Mouse (Mus musculus) stomach, embryonic 16.5 days (tissue): ENCODE data around the gene Cdkl1. TPM values are rescaled to one million over a fixed set of nuclear protein-coding genes. Genes with fewer than 3 reads are reported as not detected.

Experiments used
- ATAC-seq: fragments of 200-750 bp; cut with Nextera tagmentation; 2 replicates; pipeline ENCODE4 v1.8.0; 2017; ENCODE audit warnings: moderate number of reproducible peaks, moderate TSS enrichment; ENCODE audit not compliant: insufficient read depth, low FRiP score
- H3K27ac ChIP-seq: fragments of 300-500 bp; sonication (generic); 2 replicates; pipeline ENCODE4 v1.5.1; 2014; ENCODE audit warnings: low read length
- H3K27me3 ChIP-seq: fragments of 300-500 bp; sonication (generic); 2 replicates; pipeline ENCODE4 v1.6.1; 2014; ENCODE audit warnings: low read length, control low read depth, mixed read lengths; ENCODE audit not compliant: control insufficient read depth, insufficient read depth
- H3K36me3 ChIP-seq: fragments of 300-500 bp; sonication (generic); 2 replicates; pipeline ENCODE4 v1.6.1; 2014; ENCODE audit warnings: low read length; ENCODE audit not compliant: control insufficient read depth, insufficient read depth
- H3K4me1 ChIP-seq: fragments of 300-500 bp; sonication (generic); 2 replicates; pipeline ENCODE4 v1.6.1; 2014; ENCODE audit warnings: low read length, control low read depth, mixed read lengths; ENCODE audit not compliant: control insufficient read depth, insufficient read depth
- H3K4me2 ChIP-seq: fragments of 300-500 bp; sonication (generic); 2 replicates; pipeline ENCODE4 v1.6.1; 2014; ENCODE audit warnings: low read depth, low read length, mixed read lengths
- H3K4me3 ChIP-seq: fragments of 300-500 bp; sonication (generic); replicated peaks from 2 replicates; pipeline ENCODE4 v1.5.1; 2014; ENCODE audit warnings: mild to moderate bottlenecking, low read length
- H3K9ac ChIP-seq: fragments of 300-500 bp; sonication (generic); 2 replicates; pipeline ENCODE4 v1.6.1; 2014; ENCODE audit warnings: low read length
- H3K9me3 ChIP-seq: fragments of 300-500 bp; sonication (generic); replicated peaks from 2 replicates; pipeline ENCODE4 v1.6.1; 2016; ENCODE audit warnings: low read length, control low read depth; ENCODE audit not compliant: control insufficient read depth
- WGBS: fragments of 180-500 bp; shearing (Covaris S2); extraction: QIAGEN DNeasy Blood & Tissue Kit; methylation state at CpG from one replicate; pipeline ENCODE4 v1.1.7; 2014; 5-methylcytosine and 5-hydroxymethylcytosine counted together
- polyA plus RNA-seq: library from polyadenylated mRNA; unstranded; fragments of >200 nt; fragmentation: Nextera tagmentation; extraction: Ambion mirVana; gene quantifications from 2 replicates; pipeline ENCODE4 v1.2.1, GENCODE M21; 2015

Gene Cdkl1
- polyA plus RNA-seq, 1 experiment from 2014 or later: 2.6 TPM

- H3K27ac ChIP-seq: no peak overlapping the region
- 65% methylated on average over 3 of the region's 3 CpGs for WGBS
- no peaks in the 10 kb centered on the region for H3K36me3 ChIP-seq
- no peak for ATAC-seq
- no peaks in the 10 kb centered on the region for H3K4me1 ChIP-seq
- no peaks in the 10 kb centered on the region for H3K9me3 ChIP-seq
- H3K9ac ChIP-seq: no peak overlapping the region
- H3K4me3 ChIP-seq: no peak overlapping the region
- H3K27me3 ChIP-seq: no peaks in the 10 kb centered on the region
- H3K4me2 ChIP-seq: no peak overlapping the region
Measured at GRCm38 (mm10) chr12:69733923-69734322, 57.1 kb downstream of the Cdkl1 start.

- H3K4me3 ChIP-seq: no peak overlapping the region
- no peaks in the 10 kb centered on the region for H3K4me1 ChIP-seq
- no peaks in the 10 kb centered on the region for H3K36me3 ChIP-seq
- WGBS: 7% methylated on average over 2 of the region's 2 CpGs
- H3K9me3 ChIP-seq: no peaks in the 10 kb centered on the region
- no peak for ATAC-seq
- no peaks in the 10 kb centered on the region for H3K27me3 ChIP-seq
- no peak overlapping the region for H3K4me2 ChIP-seq
- H3K27ac ChIP-seq: no peak overlapping the region
- no peak overlapping the region for H3K9ac ChIP-seq
Measured at GRCm38 (mm10) chr12:69733518-69733917, 57.5 kb downstream of the Cdkl1 start.

- no peaks in the 10 kb centered on the region for H3K9me3 ChIP-seq
Measured at GRCm38 (mm10) chr12:69732221-69732620, 58.8 kb downstream of the Cdkl1 start.

GRCm38 (mm10) chr12:69730306-69730705, 60.8 kb downstream of the Cdkl1 start:
- no peak for ATAC-seq
- no peak overlapping the region for H3K4me3 ChIP-seq
- 91% methylated on average over 1 of the region's 1 CpGs for WGBS

More at GRCm38 (mm10) chr12:69732221-69732620, 58.8 kb downstream of the Cdkl1 start:
- H3K27me3 ChIP-seq: no peaks in the 10 kb centered on the region
- H3K4me3 ChIP-seq: no peak overlapping the region
- no peak for ATAC-seq
- no peak overlapping the region for H3K9ac ChIP-seq
- H3K36me3 ChIP-seq: no peaks in the 10 kb centered on the region
- H3K4me2 ChIP-seq: no peak overlapping the region
- WGBS: 44% methylated on average over 5 of the region's 5 CpGs
- no peaks in the 10 kb centered on the region for H3K4me1 ChIP-seq
- H3K27ac ChIP-seq: no peak overlapping the region

GRCm38 (mm10) chr12:69729246-69729645, 61.8 kb downstream of the Cdkl1 start:
- H3K27ac ChIP-seq: no peak overlapping the region
- H3K9ac ChIP-seq: no peak overlapping the region
- no peaks in the 10 kb centered on the region for H3K9me3 ChIP-seq
- no peaks in the 10 kb centered on the region for H3K36me3 ChIP-seq
- no peak overlapping the region for H3K4me3 ChIP-seq
- no peak for ATAC-seq
- peaks cover 4% of the 10 kb centered on the region; the same call in 1 of the 2 replicates for H3K4me1 ChIP-seq
- H3K27me3 ChIP-seq: no peaks in the 10 kb centered on the region
- H3K4me2 ChIP-seq: no peak overlapping the region
- WGBS: 85% methylated on average over 1 of the region's 1 CpGs

More at GRCm38 (mm10) chr12:69730306-69730705, 60.8 kb downstream of the Cdkl1 start:
- H3K27ac ChIP-seq: no peak overlapping the region
- H3K4me1 ChIP-seq: peaks cover 3% of the 10 kb centered on the region; the same call in 1 of the 2 replicates
- no peak overlapping the region for H3K4me2 ChIP-seq
- no peaks in the 10 kb centered on the region for H3K9me3 ChIP-seq
- H3K27me3 ChIP-seq: no peaks in the 10 kb centered on the region
- no peaks in the 10 kb centered on the region for H3K36me3 ChIP-seq
- H3K9ac ChIP-seq: no peak overlapping the region

- under 1% methylated on average over 54 of the region's 60 CpGs for WGBS
- peak within 1 kb of the TSS; percentile 84 for H3K9ac ChIP-seq
- ATAC-seq: peak; percentile 97
- peak within 1 kb of the TSS; percentile 82 for H3K4me3 ChIP-seq
- peak within 1 kb of the TSS; percentile 88 for H3K27ac ChIP-seq
- no peaks in the 10 kb centered on the region for H3K27me3 ChIP-seq
- H3K9me3 ChIP-seq: 0 out of 2 replicates have a peak, but pooled peaks cover under 1% of the 10 kb centered on the region
- H3K4me2 ChIP-seq: peak within 1 kb of the TSS; percentile 67
- H3K36me3 ChIP-seq: peaks cover 6% of the 10 kb centered on the region; the same call in 1 of the 2 replicates
- H3K4me1 ChIP-seq: peaks cover 12% of the 10 kb centered on the region; the same call in 1 of the 2 replicates
Measured at GRCm38 (mm10) chr12:69724711-69725460, 66.2 kb downstream of the Cdkl1 start, which contains the start of the genes L2hgdh and Atp5s. TSS of gene L2hgdh (minus strand) at chr12:69724873. TSS of gene Atp5s (plus strand) at chr12:69724950.

- Histone ChIP-seq H3K9ac (peak overlapping the region; percentile 81), H3K4me1 (peaks cover 12% of the 10 kb centered on the region; the same call in 1 of the 2 replicates), H3K9me3 (0 out of 2 replicates have a peak, but pooled peaks cover 8% of the 10 kb centered on the region), H3K36me3 (peaks cover 14% of the 10 kb centered on the region; the same call in 1 of the 2 replicates), H3K27ac (peak overlapping the region; percentile 12; the same call in 1 of the 2 replicates), H3K4me2 (peak overlapping the region; percentile 67), H3K4me3 (peak overlapping the region; percentile 82), H3K27me3 (no peaks in the 10 kb centered on the region)
- no peak for ATAC-seq
- 2% methylated on average over 24 of the region's 24 CpGs for WGBS
Measured at GRCm38 (mm10) chr12:69724018-69724710, 66.9 kb downstream of the Cdkl1 start.

- H3K36me3 ChIP-seq: peaks cover 16% of the 10 kb centered on the region; the same call in 1 of the 2 replicates
- H3K4me2 ChIP-seq: peak overlapping the region; percentile 67
- ATAC-seq: no peak
- H3K9me3 ChIP-seq: 0 out of 2 replicates have a peak, but pooled peaks cover 10% of the 10 kb centered on the region
- no peak overlapping the region for H3K27ac ChIP-seq
- 45% methylated on average over 2 of the region's 2 CpGs for WGBS
- no peaks in the 10 kb centered on the region for H3K27me3 ChIP-seq
- no peak overlapping the region for H3K9ac ChIP-seq
- peaks cover 12% of the 10 kb centered on the region; the same call in 1 of the 2 replicates for H3K4me1 ChIP-seq
- H3K4me3 ChIP-seq: peak overlapping the region; percentile 82
Measured at GRCm38 (mm10) chr12:69723376-69723775, 67.7 kb downstream of the Cdkl1 start.
